Mouse (Mus musculus): Measurements from ENCODE around the gene Bend5. TPM values are rescaled to one million over a fixed set of nuclear protein-coding genes. Genes with fewer than 3 reads are reported as not detected.

Bend5 gene
- polyA plus RNA-seq, 1 experiment from 2014 or later: 42.0 TPM

- Histone ChIP-seq H3K4me2 (replicated peaks; ENCODE audit: low read depth, low read length) (no peak overlapping the region), H3K9ac (replicated peaks; ENCODE audit: low read depth, low read length) (no peak overlapping the region), H3K36me3 (ENCODE audit: control insufficient read depth, insufficient read depth, low read length) (no peaks in the 10 kb centered on the region), H3K4me3 (ENCODE audit: low read depth, low read length) (no peak overlapping the region), H3K27ac (ENCODE audit: low read length) (no peak overlapping the region), H3K27me3 (ENCODE audit: control insufficient read depth, insufficient read depth, low read length) (no peaks in the 10 kb centered on the region), H3K4me1 (ENCODE audit: control insufficient read depth, insufficient read depth, low read length) (peaks cover 6% of the 10 kb centered on the region), H3K9me3 (ENCODE audit: control insufficient read depth, low read depth, low read length) (no peaks in the 10 kb centered on the region)
- WGBS: 76% methylated on average over 4 of the region's 4 CpGs
- ATAC-seq (ENCODE audit: insufficient number of reproducible peaks, insufficient read depth, low FRiP score, low read depth): no peak
Measured at GRCm38 (mm10) chr4:111410731-111411130, 4.1 kb upstream of the Bend5 start.

- WGBS: 2% methylated on average over 6 of the region's 6 CpGs
- Histone ChIP-seq H3K4me3 (ENCODE audit: low read depth, low read length) (peak overlapping the region; percentile 64), H3K27me3 (ENCODE audit: control insufficient read depth, insufficient read depth, low read length) (no peaks in the 10 kb centered on the region), H3K9ac (replicated peaks; ENCODE audit: low read depth, low read length) (0 out of 2 replicates have a peak overlapping the region, but pooled peaks have one; percentile 33), H3K4me2 (replicated peaks; ENCODE audit: low read depth, low read length) (peak overlapping the region; percentile 78), H3K4me1 (ENCODE audit: control insufficient read depth, insufficient read depth, low read length) (peaks cover 18% of the 10 kb centered on the region), H3K36me3 (ENCODE audit: control insufficient read depth, insufficient read depth, low read length) (peaks cover 8% of the 10 kb centered on the region), H3K27ac (ENCODE audit: low read length) (peak overlapping the region; percentile 80), H3K9me3 (ENCODE audit: control insufficient read depth, low read depth, low read length) (no peaks in the 10 kb centered on the region)
- ATAC-seq (ENCODE audit: insufficient number of reproducible peaks, insufficient read depth, low FRiP score, low read depth): peak; percentile 19
Measured at GRCm38 (mm10) chr4:111414399-111414798, 407 bp upstream of the Bend5 start.

- 59% methylated on average over 3 of the region's 3 CpGs for WGBS
- H3K4me2 ChIP-seq (replicated peaks; ENCODE audit: low read depth, low read length): peak overlapping the region; percentile 78
- H3K27ac ChIP-seq (ENCODE audit: low read length): no peak overlapping the region
- H3K36me3 ChIP-seq (ENCODE audit: control insufficient read depth, insufficient read depth, low read length): peaks cover 8% of the 10 kb centered on the region
- H3K4me3 ChIP-seq (ENCODE audit: low read depth, low read length): peak overlapping the region; percentile 64
- H3K9me3 ChIP-seq (ENCODE audit: control insufficient read depth, low read depth, low read length): no peaks in the 10 kb centered on the region
- peaks cover 18% of the 10 kb centered on the region for H3K4me1 ChIP-seq (ENCODE audit: control insufficient read depth, insufficient read depth, low read length)
- ATAC-seq (ENCODE audit: insufficient number of reproducible peaks, insufficient read depth, low FRiP score, low read depth): no peak
- no peaks in the 10 kb centered on the region for H3K27me3 ChIP-seq (ENCODE audit: control insufficient read depth, insufficient read depth, low read length)
- peak overlapping the region; percentile 67 for H3K9ac ChIP-seq (replicated peaks; ENCODE audit: low read depth, low read length)
Measured at GRCm38 (mm10) chr4:111416126-111416525, 1.3 kb downstream of the Bend5 start.

GRCm38 (mm10) chr4:111416551-111416950 is 1.7 kb downstream of the Bend5 start:
- WGBS: 76% methylated on average over 3 of the region's 3 CpGs
- H3K4me2 ChIP-seq (replicated peaks; ENCODE audit: low read depth, low read length): peak overlapping the region; percentile 78
- H3K9ac ChIP-seq (replicated peaks; ENCODE audit: low read depth, low read length): no peak overlapping the region
- H3K36me3 ChIP-seq (ENCODE audit: control insufficient read depth, insufficient read depth, low read length): peaks cover 8% of the 10 kb centered on the region
- H3K27ac ChIP-seq (ENCODE audit: low read length): no peak overlapping the region
- H3K27me3 ChIP-seq (ENCODE audit: control insufficient read depth, insufficient read depth, low read length): no peaks in the 10 kb centered on the region
- no peak for ATAC-seq (ENCODE audit: insufficient number of reproducible peaks, insufficient read depth, low FRiP score, low read depth)
- peaks cover 18% of the 10 kb centered on the region for H3K4me1 ChIP-seq (ENCODE audit: control insufficient read depth, insufficient read depth, low read length)
- no peaks in the 10 kb centered on the region for H3K9me3 ChIP-seq (ENCODE audit: control insufficient read depth, low read depth, low read length)
- H3K4me3 ChIP-seq (ENCODE audit: low read depth, low read length): peak overlapping the region; percentile 64; the same call in 1 of the 2 replicates

- Histone ChIP-seq H3K9ac (replicated peaks; ENCODE audit: low read depth, low read length) (no peak overlapping the region), H3K4me1 (ENCODE audit: control insufficient read depth, insufficient read depth, low read length) (peaks cover 20% of the 10 kb centered on the region), H3K9me3 (ENCODE audit: control insufficient read depth, low read depth, low read length) (no peaks in the 10 kb centered on the region), H3K27me3 (ENCODE audit: control insufficient read depth, insufficient read depth, low read length) (no peaks in the 10 kb centered on the region), H3K4me3 (ENCODE audit: low read depth, low read length) (no peak overlapping the region), H3K36me3 (ENCODE audit: control insufficient read depth, insufficient read depth, low read length) (peaks cover 8% of the 10 kb centered on the region), H3K4me2 (replicated peaks; ENCODE audit: low read depth, low read length) (no peak overlapping the region), H3K27ac (ENCODE audit: low read length) (no peak overlapping the region)
- ATAC-seq (ENCODE audit: insufficient number of reproducible peaks, insufficient read depth, low FRiP score, low read depth): no peak
- WGBS: 86% methylated on average over 5 of the region's 5 CpGs
Measured at GRCm38 (mm10) chr4:111417716-111418115, 2.9 kb downstream of the Bend5 start.

- WGBS: 79% methylated on average over 1 of the region's 1 CpGs
- Histone ChIP-seq H3K9me3 (ENCODE audit: control insufficient read depth, low read depth, low read length) (no peaks in the 10 kb centered on the region), H3K27ac (ENCODE audit: low read length) (no peak overlapping the region), H3K4me2 (replicated peaks; ENCODE audit: low read depth, low read length) (no peak overlapping the region), H3K4me1 (ENCODE audit: control insufficient read depth, insufficient read depth, low read length) (peaks cover 17% of the 10 kb centered on the region), H3K4me3 (ENCODE audit: low read depth, low read length) (no peak overlapping the region), H3K27me3 (ENCODE audit: control insufficient read depth, insufficient read depth, low read length) (no peaks in the 10 kb centered on the region), H3K9ac (replicated peaks; ENCODE audit: low read depth, low read length) (no peak overlapping the region), H3K36me3 (ENCODE audit: control insufficient read depth, insufficient read depth, low read length) (peaks cover 8% of the 10 kb centered on the region)
- ATAC-seq (ENCODE audit: insufficient number of reproducible peaks, insufficient read depth, low FRiP score, low read depth): no peak
Measured at GRCm38 (mm10) chr4:111419476-111419875, 4.7 kb downstream of the Bend5 start.

GRCm38 (mm10) chr4:111420031-111420430 is 5.2 kb downstream of the Bend5 start:
- no peak overlapping the region for H3K27ac ChIP-seq (ENCODE audit: low read length)
- peaks cover 8% of the 10 kb centered on the region for H3K36me3 ChIP-seq (ENCODE audit: control insufficient read depth, insufficient read depth, low read length)
- H3K9me3 ChIP-seq (ENCODE audit: control insufficient read depth, low read depth, low read length): no peaks in the 10 kb centered on the region
- H3K27me3 ChIP-seq (ENCODE audit: control insufficient read depth, insufficient read depth, low read length): no peaks in the 10 kb centered on the region
- WGBS: 80% methylated on average over 3 of the region's 3 CpGs
- H3K9ac ChIP-seq (replicated peaks; ENCODE audit: low read depth, low read length): no peak overlapping the region
- no peak for ATAC-seq (ENCODE audit: insufficient number of reproducible peaks, insufficient read depth, low FRiP score, low read depth)
- no peak overlapping the region for H3K4me2 ChIP-seq (replicated peaks; ENCODE audit: low read depth, low read length)
- H3K4me1 ChIP-seq (ENCODE audit: control insufficient read depth, insufficient read depth, low read length): peaks cover 17% of the 10 kb centered on the region
- H3K4me3 ChIP-seq (ENCODE audit: low read depth, low read length): no peak overlapping the region

GRCm38 (mm10) chr4:111420955-111421354 is 6.1 kb downstream of the Bend5 start:
- Histone ChIP-seq H3K4me3 (ENCODE audit: low read depth, low read length) (no peak overlapping the region), H3K27ac (ENCODE audit: low read length) (no peak overlapping the region), H3K9ac (replicated peaks; ENCODE audit: low read depth, low read length) (no peak overlapping the region), H3K9me3 (ENCODE audit: control insufficient read depth, low read depth, low read length) (no peaks in the 10 kb centered on the region), H3K27me3 (ENCODE audit: control insufficient read depth, insufficient read depth, low read length) (no peaks in the 10 kb centered on the region), H3K36me3 (ENCODE audit: control insufficient read depth, insufficient read depth, low read length) (peaks cover 8% of the 10 kb centered on the region), H3K4me2 (replicated peaks; ENCODE audit: low read depth, low read length) (no peak overlapping the region), H3K4me1 (ENCODE audit: control insufficient read depth, insufficient read depth, low read length) (peaks cover 13% of the 10 kb centered on the region)
- WGBS: 89% methylated on average over 4 of the region's 4 CpGs
- no peak for ATAC-seq (ENCODE audit: insufficient number of reproducible peaks, insufficient read depth, low FRiP score, low read depth)

GRCm38 (mm10) chr4:111421785-111422184 is 7.0 kb downstream of the Bend5 start:
- Histone ChIP-seq H3K4me1 (ENCODE audit: control insufficient read depth, insufficient read depth, low read length) (peaks cover 5% of the 10 kb centered on the region; the same call in 1 of the 2 replicates), H3K9ac (replicated peaks; ENCODE audit: low read depth, low read length) (no peak overlapping the region), H3K4me3 (ENCODE audit: low read depth, low read length) (no peak overlapping the region), H3K9me3 (ENCODE audit: control insufficient read depth, low read depth, low read length) (no peaks in the 10 kb centered on the region), H3K27me3 (ENCODE audit: control insufficient read depth, insufficient read depth, low read length) (no peaks in the 10 kb centered on the region), H3K36me3 (ENCODE audit: control insufficient read depth, insufficient read depth, low read length) (peaks cover 8% of the 10 kb centered on the region), H3K27ac (ENCODE audit: low read length) (no peak overlapping the region), H3K4me2 (replicated peaks; ENCODE audit: low read depth, low read length) (no peak overlapping the region)
- WGBS: 79% methylated on average over 6 of the region's 6 CpGs
- no peak for ATAC-seq (ENCODE audit: insufficient number of reproducible peaks, insufficient read depth, low FRiP score, low read depth)

Data from stomach, embryonic 14.5 days (tissue).